Mouse (Mus musculus): Measurements from ENCODE around the gene Olfr470.
"Not testable (repeated sequence)": the region's sequence is repeated elsewhere in the genome, so short reads cannot be mapped to it uniquely, and the experiment has no call there.

Olfr470 gene

DNA sequence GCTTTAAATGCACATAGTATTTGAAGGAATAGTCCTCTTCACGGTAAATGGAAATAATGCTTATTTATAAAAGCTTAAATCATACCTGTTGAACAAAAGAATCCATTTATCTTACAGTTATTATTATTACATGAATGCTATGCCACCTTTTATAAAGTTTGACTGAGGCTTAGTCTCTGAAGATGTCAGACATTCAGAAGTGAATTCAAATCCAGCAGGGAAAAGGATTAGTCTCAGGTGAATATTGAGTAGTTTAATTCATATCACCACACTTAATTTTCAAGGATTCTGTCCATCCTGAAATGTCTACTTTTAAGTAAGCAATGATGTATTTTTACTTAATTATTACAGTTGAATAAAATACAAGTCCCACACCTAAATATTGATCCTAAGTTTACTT lies at the start of gene Olfr470:
Gene Olfr470, minus strand, starts transcription at position 101 of the 400 bp plus-strand sequence.
- DNase-seq = not testable (repeated sequence)

DNA sequence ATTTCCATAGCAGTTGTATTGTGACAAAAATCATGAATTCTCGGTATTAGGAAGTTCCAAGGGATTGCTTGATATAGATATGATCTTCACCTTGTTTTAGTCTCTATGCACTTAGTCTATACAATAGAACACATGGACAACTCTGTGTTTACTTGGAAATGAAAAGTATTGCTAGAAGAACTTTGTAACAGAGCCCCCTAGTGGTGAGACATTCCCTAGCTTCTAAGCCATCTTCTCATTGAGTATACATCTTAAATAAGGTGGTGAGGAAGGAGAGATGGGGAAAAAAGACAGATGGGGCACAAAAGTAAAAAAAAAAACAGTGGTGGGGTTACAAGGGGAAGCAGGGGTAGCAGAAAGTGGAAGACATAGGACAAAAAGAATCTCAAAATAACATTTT lies 5.6 kb downstream of the Olfr470 start:
- DNase-seq = no peak

DNA sequence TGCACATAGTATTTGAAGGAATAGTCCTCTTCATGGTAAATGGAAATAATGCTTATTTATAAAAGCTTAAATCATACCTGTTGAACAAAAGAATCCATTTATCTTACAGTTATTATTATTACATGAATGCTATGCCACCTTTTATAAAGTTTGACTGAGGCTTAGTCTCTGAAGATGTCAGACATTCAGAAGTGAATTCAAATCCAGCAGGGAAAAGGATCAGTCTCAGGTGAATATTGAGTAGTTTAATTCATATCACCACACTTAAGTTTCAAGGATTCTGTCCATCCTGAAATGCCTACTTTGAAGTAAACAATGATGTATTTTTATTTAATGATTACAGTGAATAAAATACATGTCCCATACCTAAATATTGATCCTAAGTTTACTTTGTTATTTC lies 21.8 kb downstream of the Olfr470 start, which contains the start of gene Olfr469:
Gene Olfr469, minus strand, starts transcription at position 101 of the 400 bp plus-strand sequence.
- not testable (repeated sequence) for DNase-seq

DNA sequence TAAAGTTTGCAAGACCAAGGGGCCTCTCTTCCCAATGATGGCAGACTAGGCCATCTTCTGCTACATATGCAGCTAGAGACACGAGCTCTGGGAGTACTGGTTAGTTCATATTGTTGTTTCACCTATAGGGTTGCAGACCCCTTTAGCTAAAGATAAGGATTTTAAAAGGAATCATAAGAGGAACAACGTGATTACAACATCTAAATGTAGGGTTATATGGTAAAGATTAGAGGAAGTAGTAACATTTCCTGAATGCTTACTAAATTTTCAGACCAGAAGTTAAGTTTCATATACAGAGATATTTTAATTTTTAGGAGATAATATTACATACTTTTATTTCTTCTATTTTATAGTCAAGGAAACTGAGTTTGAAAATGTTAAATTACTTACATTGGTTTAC lies 23.4 kb downstream of the Olfr470 start:
- not testable (repeated sequence) for DNase-seq

DNA sequence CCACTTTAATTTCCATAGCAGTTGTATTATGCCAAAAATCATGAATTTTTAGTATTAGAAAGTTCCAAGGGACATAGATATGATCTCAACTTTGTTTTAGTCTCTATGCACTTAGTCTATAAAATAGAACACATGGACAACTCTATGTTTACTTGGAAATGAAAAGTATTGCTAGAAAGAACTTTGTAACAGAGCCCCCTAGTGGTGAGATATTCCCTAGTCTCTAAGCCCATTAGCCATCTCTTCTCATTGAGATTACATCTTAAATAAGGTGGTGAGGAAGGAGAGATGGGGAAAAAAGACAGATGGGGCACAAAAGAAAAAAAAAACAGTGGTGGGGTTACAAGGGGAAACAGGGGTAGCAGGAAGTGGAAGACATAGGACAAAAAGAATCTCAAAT lies 27.8 kb downstream of the Olfr470 start:
- DNase-seq = no peak

DNA sequence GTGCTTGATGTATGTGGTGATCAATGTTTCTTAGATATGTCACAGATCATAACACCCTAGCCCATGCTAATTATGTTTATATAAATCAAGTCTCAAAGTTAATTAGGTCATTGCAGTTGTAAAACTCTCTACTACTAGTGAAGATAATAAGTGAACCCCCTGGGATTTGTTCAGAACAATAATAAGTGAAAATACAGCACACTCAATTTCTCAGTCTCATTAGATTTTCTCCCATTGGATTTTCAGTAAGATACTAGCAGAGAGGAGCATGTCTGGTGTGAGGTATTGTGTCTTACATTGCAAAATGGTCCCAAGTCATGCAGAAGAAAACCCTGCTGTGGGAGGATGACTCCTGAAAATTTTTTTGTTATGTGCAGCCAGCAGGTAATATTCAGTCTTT lies 35.3 kb downstream of the Olfr470 start, which contains the start of gene Olfr467:
Gene Olfr467, plus strand, starts transcription at position 301 of the 400 bp plus-strand sequence.
- DNase-seq = no peak

DNA sequence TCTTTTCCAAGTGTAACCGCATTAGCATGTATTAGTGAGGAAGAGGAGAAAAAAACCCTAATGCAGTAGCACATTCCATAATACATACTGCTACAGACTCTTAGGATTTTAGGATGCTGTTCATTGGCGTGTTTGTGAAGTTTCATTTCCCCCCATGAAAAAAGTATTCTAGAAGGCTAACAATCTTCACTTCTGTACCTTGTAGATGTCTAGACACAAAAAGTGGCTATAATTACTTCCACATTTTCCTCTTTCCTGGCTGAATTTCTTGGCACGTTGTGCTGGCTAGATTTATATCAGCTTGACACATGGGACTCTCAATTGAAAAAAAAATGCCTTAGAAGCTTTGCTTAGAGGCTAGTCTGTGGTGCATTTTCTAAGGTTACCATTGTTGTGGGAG lies 45.2 kb downstream of the Olfr470 start:
- no peak for DNase-seq

DNA sequence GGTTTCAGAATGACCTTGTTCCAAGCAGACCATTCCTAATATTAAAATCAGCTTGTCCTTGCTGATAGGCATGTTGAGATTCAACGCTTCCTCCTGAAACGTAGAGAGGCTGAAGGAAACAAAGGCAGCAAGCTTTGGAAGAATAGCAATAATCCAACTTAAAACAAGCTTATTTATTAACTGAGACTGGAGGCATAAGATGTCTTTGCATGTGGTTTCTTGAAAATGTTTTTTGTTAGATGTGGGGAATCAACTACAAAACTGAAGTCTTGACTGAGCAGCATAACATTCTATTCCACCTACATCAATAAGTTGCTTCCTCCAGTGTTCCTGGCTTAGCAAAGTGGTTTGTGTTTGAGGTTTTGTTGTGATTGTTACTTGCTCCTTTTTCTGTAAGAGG lies 46.2 kb downstream of the Olfr470 start, which contains the start of gene Ovch2:
Gene Ovch2, minus strand, starts transcription at position 101 of the 400 bp plus-strand sequence.
- no peak for DNase-seq

DNA sequence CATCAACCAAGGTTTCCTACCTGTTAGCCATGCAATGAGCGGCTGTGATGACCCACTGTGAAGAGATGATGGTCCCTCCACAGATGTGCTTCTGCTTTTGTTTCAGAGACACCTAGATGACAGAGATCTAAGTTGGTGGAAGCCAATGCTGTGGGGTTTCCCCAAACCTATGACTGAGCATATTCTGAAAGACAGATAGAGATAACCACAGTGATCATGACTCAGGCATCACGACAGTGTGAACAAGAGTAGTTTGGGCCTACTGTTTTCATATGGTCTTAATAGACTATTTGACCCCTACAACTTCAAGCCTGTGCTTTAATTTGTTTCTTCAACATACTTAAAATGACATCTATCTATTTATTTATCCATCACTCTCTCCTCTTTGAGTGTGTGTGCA lies 50.8 kb downstream of the Olfr470 start:
- no peak for DNase-seq
